Mouse (Mus musculus): Measurements from ENCODE around the gene Ndufb11. TPM values are rescaled to one million over a fixed set of nuclear protein-coding genes. Genes with fewer than 3 reads are reported as not detected.

The Ndufb11 gene
- polyA plus RNA-seq, 1 experiment = 244 TPM

DNA sequence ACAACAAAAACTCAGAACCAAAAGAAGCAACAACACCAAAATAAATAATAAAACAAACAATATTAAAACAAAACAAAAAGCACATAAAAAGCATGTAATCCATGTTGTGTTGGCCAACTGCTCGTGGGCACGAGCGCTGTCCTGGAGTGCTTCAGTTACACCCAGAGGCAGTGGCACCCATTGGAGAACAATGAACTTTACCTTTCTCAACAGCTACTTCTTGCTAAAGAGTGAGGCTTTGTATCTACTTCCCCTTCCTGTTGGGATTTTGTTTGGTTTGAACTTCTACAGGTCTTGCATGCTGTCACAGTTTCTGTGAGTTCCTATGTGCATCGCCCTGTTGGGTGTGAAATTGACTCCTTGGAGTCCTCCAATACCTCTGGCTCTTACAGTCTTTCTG lies 8.9 kb downstream of the Ndufb11 start:
- TF ChIP-seq MYOD1 (IDR thresholded peaks at IDR 0.05; ENCODE audit: control insufficient read depth, insufficient read length, low read depth) = no peak
- no peak for TF ChIP-seq MAX (IDR thresholded peaks at IDR 0.05)
- TF ChIP-seq USF1 (IDR thresholded peaks at IDR 0.05; ENCODE audit: low read depth) = no peak
- no peak for TF ChIP-seq CTCF (IDR thresholded peaks at IDR 0.05; ENCODE audit: control insufficient read depth, insufficient read depth, insufficient read length)
- TF ChIP-seq CEBPB (IDR thresholded peaks at IDR 0.05; ENCODE audit: low read depth) = no peak
- TF ChIP-seq FOSL1 (IDR thresholded peaks at IDR 0.05; ENCODE audit: insufficient read depth, low read length, poor library complexity, severe bottlenecking) = no peak
- TF ChIP-seq MYOG (IDR thresholded peaks at IDR 0.05; ENCODE audit: control insufficient read depth, extremely low read depth, insufficient read length) = no peak
- Histone ChIP-seq H3ac (ENCODE audit: control insufficient read depth, insufficient read length, low read depth) (no peak overlapping the region), H3K79me3 (ENCODE audit: low read depth) (no peaks in the 10 kb centered on the region), H3K4me3 (ENCODE audit: insufficient read depth, poor library complexity, severe bottlenecking) (no peak overlapping the region), H3K27me3 (ENCODE audit: control insufficient read depth, insufficient read depth, insufficient read length) (no peaks in the 10 kb centered on the region), H3K36me3 (ENCODE audit: control insufficient read depth, insufficient read depth) (no peaks in the 10 kb centered on the region), H3K79me2 (ENCODE audit: control insufficient read depth, insufficient read depth) (no peaks in the 10 kb centered on the region)

DNA sequence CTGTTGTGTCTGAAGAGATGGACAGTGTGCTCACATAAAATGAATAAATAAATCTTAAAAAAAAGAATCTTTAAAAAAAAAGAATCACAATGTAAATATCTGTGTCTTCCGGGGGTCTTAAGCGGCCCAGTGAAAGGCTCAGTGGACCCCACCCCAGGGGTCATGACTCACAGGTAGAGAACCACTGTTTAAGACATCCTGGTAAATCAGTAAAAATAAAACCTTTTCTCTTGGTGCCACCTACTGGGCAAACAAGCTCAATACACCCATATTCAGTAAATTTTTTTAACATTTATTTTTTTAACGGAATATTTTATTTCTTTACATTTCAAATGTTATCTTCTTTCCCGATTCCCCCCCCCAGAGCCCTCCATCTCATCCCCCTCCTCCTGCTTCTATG lies 29.5 kb downstream of the Ndufb11 start:
- H3K27me3 ChIP-seq (ENCODE audit: control insufficient read depth, insufficient read depth, insufficient read length) = no peaks in the 10 kb centered on the region
- no peaks in the 10 kb centered on the region for H3K79me3 ChIP-seq (ENCODE audit: low read depth)
- no peaks in the 10 kb centered on the region for H3K36me3 ChIP-seq (ENCODE audit: control insufficient read depth, insufficient read depth)
- TF ChIP-seq MYOG (IDR thresholded peaks at IDR 0.05; ENCODE audit: control insufficient read depth, extremely low read depth, insufficient read length) (no peak), MAX (IDR thresholded peaks at IDR 0.05) (no peak), USF1 (IDR thresholded peaks at IDR 0.05; ENCODE audit: low read depth) (no peak), MYOD1 (IDR thresholded peaks at IDR 0.05; ENCODE audit: control insufficient read depth, insufficient read length, low read depth) (no peak), CEBPB (IDR thresholded peaks at IDR 0.05; ENCODE audit: low read depth) (no peak), FOSL1 (IDR thresholded peaks at IDR 0.05; ENCODE audit: insufficient read depth, low read length, poor library complexity, severe bottlenecking) (no peak), CTCF (IDR thresholded peaks at IDR 0.05; ENCODE audit: control insufficient read depth, insufficient read depth, insufficient read length) (no peak)
- no peak overlapping the region for H3K4me3 ChIP-seq (ENCODE audit: insufficient read depth, poor library complexity, severe bottlenecking)
- H3ac ChIP-seq (ENCODE audit: control insufficient read depth, insufficient read length, low read depth) = no peak overlapping the region
- no peaks in the 10 kb centered on the region for H3K79me2 ChIP-seq (ENCODE audit: control insufficient read depth, insufficient read depth)

DNA sequence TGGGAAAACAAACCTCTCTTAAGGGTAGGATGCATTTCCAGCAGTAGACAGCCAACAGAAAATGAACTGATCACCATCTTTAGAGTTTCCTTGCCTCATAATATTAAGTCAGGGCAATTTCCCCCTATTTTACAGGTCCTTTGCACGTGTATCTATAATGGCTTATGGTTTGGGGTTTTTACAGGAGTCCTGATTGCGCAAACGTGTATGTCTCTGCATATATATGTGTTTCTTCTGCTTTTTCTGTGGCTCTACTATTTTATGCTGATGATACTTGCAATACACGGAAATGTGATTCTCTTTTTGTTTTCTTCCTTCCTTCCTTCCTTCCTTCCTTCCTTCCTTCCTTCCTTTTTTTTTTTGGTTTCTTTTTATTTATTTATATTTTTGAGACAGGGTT lies 43.5 kb downstream of the Ndufb11 start:
- H3K4me3 ChIP-seq (ENCODE audit: insufficient read depth, poor library complexity, severe bottlenecking) = no peak overlapping the region
- TF ChIP-seq CEBPB (IDR thresholded peaks at IDR 0.05; ENCODE audit: low read depth) (peak; percentile 23), FOSL1 (IDR thresholded peaks at IDR 0.05; ENCODE audit: insufficient read depth, low read length, poor library complexity, severe bottlenecking) (no peak), MYOG (IDR thresholded peaks at IDR 0.05; ENCODE audit: control insufficient read depth, extremely low read depth, insufficient read length) (no peak), MYOD1 (IDR thresholded peaks at IDR 0.05; ENCODE audit: control insufficient read depth, insufficient read length, low read depth) (no peak)
- no peaks in the 10 kb centered on the region for H3K79me3 ChIP-seq (ENCODE audit: low read depth)
- no peaks in the 10 kb centered on the region for H3K36me3 ChIP-seq (ENCODE audit: control insufficient read depth, insufficient read depth)
- H3ac ChIP-seq (ENCODE audit: control insufficient read depth, insufficient read length, low read depth) = no peak overlapping the region
- H3K27me3 ChIP-seq (ENCODE audit: control insufficient read depth, insufficient read depth, insufficient read length) = no peaks in the 10 kb centered on the region
- no peaks in the 10 kb centered on the region for H3K79me2 ChIP-seq (ENCODE audit: control insufficient read depth, insufficient read depth)

DNA sequence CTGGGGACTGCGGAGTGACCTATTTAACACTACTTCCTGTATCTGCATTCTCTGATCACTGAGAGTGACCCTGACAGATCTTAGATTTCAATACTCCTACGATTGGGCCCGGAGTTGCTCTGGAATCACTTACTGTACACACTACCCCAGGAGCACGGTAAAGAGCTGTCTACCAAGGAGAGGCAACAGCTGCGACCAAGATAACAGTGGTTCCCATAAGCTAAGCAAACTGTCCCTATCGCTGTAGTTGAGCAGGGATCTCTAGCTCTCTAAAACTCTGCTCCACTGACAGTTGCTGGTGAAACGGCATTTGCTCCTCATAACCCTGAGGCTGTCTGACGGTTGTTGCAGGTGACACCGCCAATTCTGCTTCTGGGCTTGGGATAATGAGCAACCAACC lies 44.7 kb downstream of the Ndufb11 start:
- Histone ChIP-seq H3K79me3 (ENCODE audit: low read depth) (no peaks in the 10 kb centered on the region), H3K79me2 (ENCODE audit: control insufficient read depth, insufficient read depth) (no peaks in the 10 kb centered on the region), H3K4me3 (ENCODE audit: insufficient read depth, poor library complexity, severe bottlenecking) (no peak overlapping the region), H3ac (ENCODE audit: control insufficient read depth, insufficient read length, low read depth) (no peak overlapping the region), H3K36me3 (ENCODE audit: control insufficient read depth, insufficient read depth) (no peaks in the 10 kb centered on the region), H3K27me3 (ENCODE audit: control insufficient read depth, insufficient read depth, insufficient read length) (no peaks in the 10 kb centered on the region)
- TF ChIP-seq CEBPB (IDR thresholded peaks at IDR 0.05; ENCODE audit: low read depth) (no peak), MYOG (IDR thresholded peaks at IDR 0.05; ENCODE audit: control insufficient read depth, extremely low read depth, insufficient read length) (no peak), FOSL1 (IDR thresholded peaks at IDR 0.05; ENCODE audit: insufficient read depth, low read length, poor library complexity, severe bottlenecking) (no peak), USF1 (IDR thresholded peaks at IDR 0.05; ENCODE audit: low read depth) (no peak), MYOD1 (IDR thresholded peaks at IDR 0.05; ENCODE audit: control insufficient read depth, insufficient read length, low read depth) (no peak), CTCF (IDR thresholded peaks at IDR 0.05; ENCODE audit: control insufficient read depth, insufficient read depth, insufficient read length) (no peak), MAX (IDR thresholded peaks at IDR 0.05) (no peak)

DNA sequence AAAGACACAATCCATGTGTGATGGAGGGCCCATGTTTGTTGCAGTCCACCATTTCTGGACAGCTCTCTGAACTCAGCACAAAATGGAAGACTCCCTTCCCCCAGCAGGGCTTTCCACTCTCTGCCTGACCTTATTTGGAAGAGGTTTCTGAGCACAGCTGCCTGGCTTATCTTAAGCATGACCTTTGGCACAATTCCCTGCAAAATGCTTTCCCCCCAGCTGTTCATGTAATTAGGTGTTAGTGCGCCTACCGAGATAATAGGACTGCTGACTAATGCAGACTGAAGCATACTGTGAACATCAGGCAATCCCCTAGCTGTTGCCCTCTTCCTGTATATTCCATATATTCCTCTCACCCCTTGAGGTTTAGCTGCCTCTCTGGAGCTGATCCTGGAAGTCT lies 46.4 kb downstream of the Ndufb11 start:
- no peaks in the 10 kb centered on the region for H3K79me2 ChIP-seq (ENCODE audit: control insufficient read depth, insufficient read depth)
- no peaks in the 10 kb centered on the region for H3K27me3 ChIP-seq (ENCODE audit: control insufficient read depth, insufficient read depth, insufficient read length)
- H3K79me3 ChIP-seq (ENCODE audit: low read depth) = no peaks in the 10 kb centered on the region
- no peak for TF ChIP-seq CEBPB (IDR thresholded peaks at IDR 0.05; ENCODE audit: low read depth)
- peak; percentile 70 for TF ChIP-seq MYOD1 (IDR thresholded peaks at IDR 0.05; ENCODE audit: control insufficient read depth, insufficient read length, low read depth)
- TF ChIP-seq CTCF (IDR thresholded peaks at IDR 0.05; ENCODE audit: control insufficient read depth, insufficient read depth, insufficient read length) = no peak
- no peak for TF ChIP-seq MAX (IDR thresholded peaks at IDR 0.05)
- no peak for TF ChIP-seq USF1 (IDR thresholded peaks at IDR 0.05; ENCODE audit: low read depth)
- no peaks in the 10 kb centered on the region for H3K36me3 ChIP-seq (ENCODE audit: control insufficient read depth, insufficient read depth)
- H3ac ChIP-seq (ENCODE audit: control insufficient read depth, insufficient read length, low read depth) = no peak overlapping the region
- H3K4me3 ChIP-seq (ENCODE audit: insufficient read depth, poor library complexity, severe bottlenecking) = no peak overlapping the region

Other genes with a start within 250 kb of the Ndufb11 start
- gene Jade3, start 191.9 kb downstream of the Ndufb11 start, polyA plus RNA-seq (2012; fragmentation: generic; extraction: Trizol) = 2.9 TPM
- gene Rgn, start 67.8 kb downstream of the Ndufb11 start, polyA plus RNA-seq (2012; fragmentation: generic; extraction: Trizol) = not detected
- gene Rbm10, start 116 bp downstream of the Ndufb11 start, polyA plus RNA-seq (2012; fragmentation: generic; extraction: Trizol) = 46.2 TPM
- 298 TPM for gene Uba1, start 40.7 kb upstream of the Ndufb11 start, polyA plus RNA-seq (2012; fragmentation: generic; extraction: Trizol)
- 67.0 TPM for gene Cdk16, start 70.3 kb upstream of the Ndufb11 start, polyA plus RNA-seq (2012; fragmentation: generic; extraction: Trizol)
- gene Usp11, start 86.3 kb upstream of the Ndufb11 start, polyA plus RNA-seq (2012; fragmentation: generic; extraction: Trizol) = 9.3 TPM
- gene Araf, start 180.2 kb upstream of the Ndufb11 start, polyA plus RNA-seq (2012; fragmentation: generic; extraction: Trizol) = 33.2 TPM